Mouse (Mus musculus) ES-E14 (cell line): Measurements from ENCODE around the gene Rrm1.

Experiments used
- CHD2 ChIP-seq: IDR thresholded peaks from 2 replicates; pipeline ENCODE4 v1.6.1; 2014; ENCODE audit warnings: mild to moderate bottlenecking, low read depth, low read length, inconsistent platforms
- HCFC1 ChIP-seq: IDR thresholded peaks from 2 replicates; pipeline ENCODE4 v1.6.1; 2012; ENCODE audit warnings: low read length, inconsistent platforms, borderline replicate concordance; ENCODE audit not compliant: insufficient read depth
- MAFK ChIP-seq: IDR thresholded peaks from 2 replicates; pipeline ENCODE4 v1.6.1; 2014; ENCODE audit warnings: mild to moderate bottlenecking, low read depth, low read length, inconsistent platforms; ENCODE audit not compliant: insufficient read depth
- ZC3H11A ChIP-seq: IDR thresholded peaks from 2 replicates; pipeline ENCODE4 v1.6.1; 2012; ENCODE audit warnings: low read depth, mild to moderate bottlenecking, inconsistent platforms, low read length, borderline replicate concordance
- ZNF384 ChIP-seq: IDR thresholded peaks from 2 replicates; pipeline ENCODE4 v1.6.1; 2012; ENCODE audit warnings: low read depth, low read length, inconsistent platforms

- TF ChIP-seq CHD2 (no peak), ZNF384 (no peak), MAFK (no peak), HCFC1 (no peak), ZC3H11A (no peak)
Observed at GRCm38 (mm10) chr7:102478926-102479325, 37.4 kb downstream of the Rrm1 start.
